Mouse (Mus musculus) kidney, postnatal 10 days (tissue): ENCODE measurements at regions not wholly inside any gene's neighbourhood (a gene's known extent, or its start where the extent isn't known, plus 50 kb on each side); places are given as distances from the start of the nearest gene placed in this dataset.

Source experiments
- DNase-seq: peaks from one replicate; pipeline ENCODE4 v3.0.0; 2021; ENCODE audit warnings: mixed read lengths

GRCm38 (mm10) chrX:167152611-167153010 lies 56.5 kb downstream of the Tmsb4x start:
- peak; percentile 61 for DNase-seq

GRCm38 (mm10) chrX:167151341-167151740 lies 57.8 kb downstream of the Tmsb4x start:
- DNase-seq = no peak

GRCm38 (mm10) chrX:167149400-167149799 lies 59.7 kb downstream of the Tmsb4x start:
- DNase-seq = no peak

GRCm38 (mm10) chrX:167146513-167147360 lies 62.4 kb downstream of the Tmsb4x start:
- no peak for DNase-seq

- DNase-seq = no peak
Observed at GRCm38 (mm10) chrX:167145508-167146182, 63.5 kb downstream of the Tmsb4x start.

- peak; percentile 21 for DNase-seq
Observed at GRCm38 (mm10) chrX:167139110-167139509, 70.0 kb downstream of the Tmsb4x start.

- no peak for DNase-seq
Observed at GRCm38 (mm10) chrX:167134250-167134649, 74.9 kb downstream of the Tmsb4x start.

- DNase-seq = no peak
Observed at GRCm38 (mm10) chrX:167132989-167133395, 76.1 kb downstream of the Tmsb4x start.

GRCm38 (mm10) chrX:167131317-167131716 lies 77.8 kb downstream of the Tmsb4x start:
- no peak for DNase-seq

- no peak for DNase-seq
Observed at GRCm38 (mm10) chrX:167130601-167131000, 78.5 kb downstream of the Tmsb4x start.

- DNase-seq = no peak
Observed at GRCm38 (mm10) chrX:167119288-167119687, 89.8 kb downstream of the Tmsb4x start.

GRCm38 (mm10) chrX:167115096-167115495 lies 94.0 kb downstream of the Tmsb4x start:
- no peak for DNase-seq

- DNase-seq = no peak
Observed at GRCm38 (mm10) chrX:167111059-167111871, 97.8 kb downstream of the Tmsb4x start.

GRCm38 (mm10) chrX:167108356-167108755 lies 100.8 kb downstream of the Tmsb4x start:
- DNase-seq = peak; percentile 6

GRCm38 (mm10) chrX:167107469-167107868 lies 101.6 kb downstream of the Tmsb4x start:
- DNase-seq = no peak

GRCm38 (mm10) chrX:167105931-167106417 lies 103.1 kb downstream of the Tmsb4x start:
- DNase-seq = peak; percentile 6

- DNase-seq = no peak
Observed at GRCm38 (mm10) chrX:167105354-167105753, 103.8 kb downstream of the Tmsb4x start.

GRCm38 (mm10) chrX:167104247-167104621 lies 104.9 kb downstream of the Tmsb4x start:
- no peak for DNase-seq

GRCm38 (mm10) chrX:167103501-167104246 lies 105.4 kb downstream of the Tmsb4x start:
- peak; percentile 8 for DNase-seq

- no peak for DNase-seq
Observed at GRCm38 (mm10) chrX:167101929-167102328, 107.2 kb downstream of the Tmsb4x start.

GRCm38 (mm10) chrX:167099411-167099810 lies 109.7 kb downstream of the Tmsb4x start:
- peak; percentile 17 for DNase-seq

GRCm38 (mm10) chrX:167098914-167099313 lies 110.2 kb downstream of the Tmsb4x start:
- no peak for DNase-seq
